Mouse (Mus musculus) gonadal fat pad, adult 2 months (tissue): ENCODE data around the gene Mon1a. TPM values are rescaled to one million over a fixed set of nuclear protein-coding genes. Genes with fewer than 3 reads are reported as not detected.

Experiments
- DNase-seq: peaks from one replicate; pipeline ENCODE4 v3.0.0-alpha.2; 2012; ENCODE audit warnings: low read depth
- polyA plus RNA-seq: library from polyadenylated mRNA; depleted of rRNA; stranded (reverse); fragments of >200 nt; gene quantifications from 2 replicates; pipeline ENCODE4 v1.2.3, GENCODE M21; 2012

The Mon1a gene
- polyA plus RNA-seq, 1 experiment, result 26.2 TPM

DNA sequence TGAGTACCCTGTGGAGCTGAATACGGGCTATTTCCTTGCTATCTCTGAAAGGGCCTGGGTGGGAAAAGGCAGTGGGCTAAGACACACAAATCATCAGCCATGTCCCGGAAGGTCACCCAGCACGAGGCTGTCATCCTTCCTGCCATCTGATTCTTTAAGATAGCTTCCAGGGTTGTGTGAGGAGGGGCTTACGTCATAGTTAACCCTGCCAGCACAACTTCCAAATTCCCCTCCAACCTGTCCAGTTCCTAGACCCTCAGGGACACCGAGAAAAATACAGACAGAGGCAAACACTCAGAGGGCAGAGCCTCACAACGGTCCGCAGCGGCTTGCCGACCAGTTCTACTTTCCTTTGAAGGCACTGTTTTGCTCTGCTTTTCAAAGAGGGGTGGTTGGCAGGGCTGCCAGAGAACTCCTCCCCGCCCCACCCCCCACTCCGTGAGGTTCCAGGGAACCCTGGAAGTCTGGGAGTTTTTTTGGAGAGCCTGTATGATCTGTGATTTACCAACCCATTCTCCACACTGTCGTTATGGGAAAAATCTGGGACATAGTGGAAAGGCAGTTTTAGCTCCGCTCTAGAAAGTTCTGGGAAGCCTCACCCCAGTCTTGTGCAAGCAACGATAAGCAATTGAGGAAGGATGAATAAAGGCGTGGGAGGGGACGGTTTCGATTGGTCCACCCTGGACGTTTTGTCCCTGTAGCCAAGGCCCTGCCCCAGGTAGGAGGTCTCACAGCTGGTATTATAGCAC lies 20.6 kb downstream of the Mon1a start:
- no peak for DNase-seq

DNA sequence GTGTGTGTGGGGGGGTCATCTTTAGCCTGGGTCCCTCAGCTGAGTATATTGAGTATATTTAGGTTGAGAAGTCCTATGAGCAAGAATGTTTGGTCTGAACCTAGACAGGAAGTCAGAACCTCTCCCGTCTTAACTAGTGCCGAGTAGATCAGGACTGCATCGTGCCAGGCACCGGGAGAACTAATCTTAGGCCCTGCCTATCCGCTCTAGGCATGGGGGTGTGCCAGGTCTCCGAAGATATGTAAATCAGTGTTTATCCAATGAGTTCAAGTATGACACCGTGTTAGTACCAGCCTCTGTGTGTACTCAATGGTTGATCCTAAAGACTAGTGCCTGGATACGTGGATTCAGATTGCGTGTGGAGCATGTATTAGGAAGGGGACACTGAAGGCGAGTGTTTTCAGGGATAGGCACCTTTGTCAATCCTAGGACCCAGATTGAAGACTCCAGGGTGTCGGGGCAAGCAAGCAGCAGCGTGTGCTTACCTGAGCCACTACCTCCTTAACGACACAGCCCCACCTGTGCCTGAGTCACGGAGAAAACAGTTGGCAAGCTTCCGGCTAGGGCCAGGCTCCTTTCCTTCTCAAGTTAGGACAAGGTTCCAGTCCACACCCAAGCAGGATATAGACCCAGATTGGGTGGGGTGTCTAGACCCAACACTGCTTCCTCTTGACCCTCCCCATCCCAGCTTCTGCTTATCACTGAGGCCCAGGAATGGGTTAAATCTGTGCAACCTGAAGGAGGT lies 22.2 kb downstream of the Mon1a start:
- no peak for DNase-seq

DNA sequence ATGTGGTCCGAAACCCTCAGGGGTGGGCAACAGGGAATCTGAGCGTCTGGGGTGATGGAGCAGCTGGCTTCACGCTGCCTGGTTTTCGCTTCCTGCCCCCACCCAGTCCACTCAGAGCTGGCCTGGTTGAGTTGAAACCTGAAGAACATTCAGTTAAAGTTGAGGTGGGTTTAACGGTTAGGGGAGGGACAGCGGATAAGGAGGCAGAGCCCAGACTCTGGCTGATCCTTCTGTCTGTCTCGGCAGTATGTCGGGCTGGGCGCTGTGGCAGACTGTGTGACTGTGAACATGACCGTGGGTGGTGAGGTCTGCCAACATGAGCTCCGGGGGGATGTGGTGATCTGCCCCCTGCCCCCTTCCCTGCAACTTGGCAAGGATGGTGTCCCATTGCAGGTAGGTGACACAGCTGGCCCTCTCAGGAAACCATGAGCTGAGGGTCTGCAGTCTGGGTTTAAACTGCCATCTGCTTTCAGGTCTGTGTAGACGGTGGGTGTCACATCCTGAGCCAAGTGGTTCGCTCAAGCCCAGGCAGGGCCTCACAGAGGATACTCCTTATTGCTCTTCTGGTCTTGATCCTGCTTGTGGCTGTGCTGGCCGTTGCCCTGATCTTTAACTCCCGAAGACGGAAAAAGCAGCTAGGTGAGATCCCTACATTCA lies 26.9 kb downstream of the Mon1a start:
- no peak for DNase-seq

DNA sequence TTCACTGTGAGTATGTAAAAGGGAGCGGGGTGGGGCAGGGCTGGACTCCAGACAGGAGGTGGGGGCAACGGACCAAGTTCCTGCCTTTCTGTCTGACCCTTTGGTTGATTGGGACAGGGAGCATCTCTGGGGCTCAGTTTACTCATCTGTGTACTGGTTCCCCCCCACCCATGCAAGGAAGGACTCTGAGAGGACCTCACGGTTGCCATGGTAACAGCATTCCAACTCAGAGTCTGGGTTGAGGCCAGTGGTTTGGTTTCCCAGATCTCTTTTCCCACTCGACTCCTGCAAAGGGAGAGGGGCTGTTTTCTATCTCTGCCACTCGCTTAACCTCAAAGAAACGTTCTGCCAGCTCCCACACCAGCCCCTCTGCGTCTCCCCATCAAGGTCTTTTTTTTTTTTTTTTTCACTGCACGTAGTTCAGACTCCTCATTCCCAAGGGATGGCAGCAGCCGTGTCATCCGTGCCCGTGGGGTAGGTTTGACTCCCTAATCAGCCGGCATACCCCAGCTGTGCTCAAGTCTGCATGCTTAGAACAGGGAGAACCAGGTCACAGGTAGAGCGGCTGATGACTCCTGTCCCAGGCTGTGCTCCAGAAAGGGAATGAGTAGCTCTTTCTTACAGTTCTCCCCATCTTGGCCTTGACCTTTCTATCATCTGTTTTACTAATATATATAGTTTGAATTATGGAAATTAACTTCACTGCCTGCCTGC lies 30.1 kb downstream of the Mon1a start:
- DNase-seq, result no peak

DNA sequence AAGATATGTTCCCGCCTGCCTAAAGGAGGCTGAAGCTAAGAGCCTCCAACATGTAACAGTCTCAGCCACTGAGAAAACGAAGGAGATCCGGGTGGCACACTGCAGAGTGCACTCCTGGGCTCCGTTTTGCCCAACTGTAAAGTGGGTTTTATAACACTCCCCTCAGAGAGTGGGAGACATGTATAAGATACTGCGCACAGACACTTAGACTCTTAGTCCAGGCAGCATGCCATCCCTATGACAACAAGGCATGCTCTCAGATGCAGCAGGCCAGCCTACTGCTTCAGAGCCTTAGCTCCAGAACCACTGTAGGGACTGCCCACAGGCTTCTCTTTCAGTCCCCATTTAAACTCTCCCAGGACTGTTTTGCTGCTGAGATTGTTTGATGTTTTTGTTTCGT lies 30.9 kb downstream of the Mon1a start:
- DNase-seq, result no peak

DNA sequence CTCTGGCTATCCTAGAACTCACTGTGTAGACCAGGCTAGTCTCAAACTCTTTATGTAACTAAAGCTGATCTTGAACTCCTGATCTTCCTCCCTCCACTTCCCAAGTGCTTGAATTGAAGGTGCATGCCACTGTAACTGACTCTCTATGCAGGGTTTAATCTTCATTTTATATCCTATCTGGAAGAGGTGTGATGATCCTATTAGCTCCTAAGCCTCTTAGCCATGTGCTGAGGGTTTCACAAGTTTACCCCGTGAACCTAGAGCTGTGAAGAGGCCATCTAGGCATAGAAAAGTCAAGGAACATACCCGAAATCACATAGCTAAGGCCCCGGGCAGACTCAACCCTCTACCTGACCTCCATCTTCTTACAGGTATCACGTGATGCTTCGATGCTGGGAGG lies 31.5 kb downstream of the Mon1a start:
- DNase-seq, result no peak

DNA sequence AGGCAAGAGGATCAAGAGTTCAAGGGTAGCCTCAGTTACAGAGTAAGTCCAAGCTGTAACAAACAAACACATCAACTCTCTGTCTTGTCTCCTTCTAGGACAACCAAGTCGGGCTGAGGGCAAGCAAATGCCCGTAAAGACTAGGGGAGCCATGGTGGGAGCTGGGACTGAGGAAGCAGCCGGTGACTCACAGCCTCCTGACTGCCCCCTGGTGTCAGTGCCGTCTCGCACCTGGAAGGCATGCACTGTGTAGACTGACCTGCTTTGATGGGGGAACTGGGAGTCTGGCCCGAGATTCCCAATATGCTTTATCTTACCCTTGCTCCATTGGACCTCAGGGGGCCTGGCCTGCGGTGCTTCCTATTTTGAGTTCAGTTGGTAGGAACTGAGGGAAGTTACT lies 35.1 kb downstream of the Mon1a start:
- no peak for DNase-seq

DNA sequence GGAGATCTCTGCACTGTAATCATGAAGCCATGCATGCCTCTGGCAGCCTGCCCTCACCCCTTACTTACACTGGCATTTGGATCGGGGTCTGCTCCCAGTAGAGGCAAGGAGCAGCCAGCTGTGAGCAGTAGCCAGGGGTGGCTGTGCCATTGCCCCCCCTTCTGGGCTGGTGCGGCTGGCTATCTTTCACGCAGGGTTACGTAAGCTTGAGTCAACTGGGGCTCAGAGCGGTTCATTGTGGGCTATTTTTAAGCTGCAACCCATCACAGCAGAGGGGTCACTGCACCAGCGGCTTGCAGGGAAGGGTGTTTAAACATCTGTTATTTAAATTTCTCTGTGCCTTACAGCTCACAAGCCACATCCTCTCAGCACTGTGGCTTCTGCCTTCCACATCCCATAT lies 36.0 kb downstream of the Mon1a start:
- no peak for DNase-seq

DNA sequence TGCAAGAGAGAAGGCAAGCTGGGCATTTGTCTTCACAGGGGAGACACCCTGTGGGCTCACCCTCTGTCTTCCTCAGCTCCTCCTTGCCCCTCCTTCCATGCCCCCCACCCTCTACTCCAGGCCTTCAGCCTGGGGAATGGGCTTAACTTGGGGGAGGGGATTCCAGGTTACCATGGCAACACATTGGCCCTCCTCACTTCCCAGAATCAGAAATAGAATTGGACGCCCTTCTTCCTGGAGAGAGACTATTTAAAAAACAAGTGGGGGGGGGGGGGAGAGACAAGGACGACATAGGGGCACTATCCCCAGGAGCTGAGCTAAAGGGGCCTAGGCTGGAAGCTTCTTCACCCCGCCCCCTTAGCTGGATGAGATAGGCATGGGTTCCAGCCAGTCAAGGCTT lies 37.3 kb downstream of the Mon1a start:
- DNase-seq, result no peak

DNA sequence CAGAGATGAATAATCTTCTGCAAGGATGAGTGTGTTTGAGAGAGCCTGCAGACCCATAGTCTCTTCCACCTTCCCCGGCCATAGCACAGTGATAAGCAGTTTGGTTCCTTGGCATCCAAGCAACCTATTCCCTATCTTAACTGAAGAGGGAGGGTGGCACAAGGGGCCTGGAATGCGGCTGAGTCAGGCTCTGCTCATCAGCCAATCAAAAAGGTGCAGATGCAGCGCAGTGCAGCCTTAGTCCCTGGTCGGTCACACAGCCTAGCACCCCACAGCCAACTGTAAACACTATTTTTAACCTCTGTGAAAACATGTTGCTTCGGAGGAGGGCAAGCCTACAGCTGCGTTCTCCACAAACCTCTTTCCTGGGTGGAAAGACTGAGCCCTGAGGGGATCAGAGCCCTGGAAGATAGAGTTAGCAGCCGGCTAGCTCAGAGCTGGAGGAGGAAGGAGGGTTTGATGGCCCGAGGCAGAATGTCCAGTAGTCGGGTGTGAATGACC lies 39.0 kb downstream of the Mon1a start:
- DNase-seq, result no peak

DNA sequence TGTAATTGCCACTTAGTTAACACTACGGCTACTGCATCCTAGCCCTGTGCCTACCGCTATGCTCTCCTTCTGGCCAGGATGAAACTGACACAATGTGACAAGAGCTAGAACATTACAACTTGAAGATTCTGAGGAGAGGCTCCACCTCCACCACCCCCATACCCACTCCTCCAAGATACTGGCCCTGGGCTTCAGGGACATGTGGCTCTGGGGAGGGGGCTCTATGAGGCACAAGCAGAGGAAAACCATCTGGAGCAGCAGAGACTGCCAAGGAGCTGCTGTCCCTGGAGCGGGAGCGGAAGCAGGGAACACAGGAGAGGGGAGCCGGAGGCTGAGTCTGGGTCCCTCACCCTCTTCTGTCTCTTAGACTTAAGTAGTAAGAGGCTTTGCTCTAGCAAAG lies 39.8 kb downstream of the Mon1a start:
- DNase-seq, result no peak

DNA sequence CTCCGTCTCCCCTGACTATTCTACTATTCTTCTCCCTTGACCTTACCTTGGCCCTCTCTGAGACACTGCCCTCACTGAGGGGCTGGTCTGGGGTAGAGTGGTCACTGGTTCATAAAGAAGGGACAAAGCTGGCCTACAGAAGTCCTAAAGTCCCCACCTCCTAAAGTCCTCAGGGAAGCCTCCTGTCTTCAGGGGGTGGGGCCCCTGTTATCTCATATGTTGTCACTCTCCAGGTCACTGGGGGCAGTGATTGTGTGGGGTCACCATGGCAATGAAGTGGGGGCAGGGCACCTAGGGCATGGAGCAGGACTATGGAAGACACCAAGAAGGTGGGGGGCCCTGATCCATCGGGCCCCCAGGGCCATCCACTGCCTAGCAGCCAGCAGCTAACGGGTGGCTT lies 40.2 kb downstream of the Mon1a start, which contains the start of gene Actl11:
TSS of gene Actl11 (plus strand) at position 301 of the 400 bp plus-strand sequence.
- no peak for DNase-seq

DNA sequence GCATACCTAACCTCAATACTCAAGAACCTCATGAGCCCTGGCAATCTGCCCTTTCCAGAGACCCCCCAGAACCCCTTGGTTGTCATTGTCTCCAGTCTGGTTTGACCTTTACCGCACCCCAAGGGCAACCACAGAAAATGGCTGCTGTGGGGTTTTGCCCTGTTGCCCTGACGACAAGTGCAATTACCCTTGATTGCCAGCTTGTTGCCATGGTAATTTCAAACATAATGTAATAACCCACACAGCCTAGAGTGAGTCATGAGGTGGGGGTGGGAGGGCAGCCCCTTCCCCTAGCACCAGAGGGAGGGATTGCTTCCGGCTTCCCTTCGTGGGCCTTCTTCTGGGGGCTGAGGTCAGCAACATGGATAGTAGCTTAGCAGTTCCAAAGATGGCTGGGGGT lies 44.3 kb downstream of the Mon1a start:
- DNase-seq, result no peak

DNA sequence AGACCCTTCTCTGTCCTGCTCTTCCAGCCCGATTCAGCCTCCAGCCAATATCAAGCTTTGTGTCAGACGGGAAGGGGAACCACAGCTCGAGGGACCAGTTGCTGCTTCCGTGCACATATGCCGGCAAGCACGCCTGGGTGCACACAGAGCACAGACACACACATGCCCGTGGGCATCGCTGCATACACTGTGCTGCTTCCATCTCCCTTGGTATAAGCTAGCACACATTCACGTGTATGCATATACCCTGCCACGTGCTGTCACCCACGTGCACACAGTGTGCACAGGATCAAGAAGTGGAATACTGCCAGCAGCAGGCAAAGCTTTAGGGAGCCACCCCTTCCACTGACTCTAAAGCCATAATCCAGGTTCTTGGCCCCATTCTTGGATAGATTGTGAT lies 46.2 kb downstream of the Mon1a start:
- DNase-seq, result no peak

DNA sequence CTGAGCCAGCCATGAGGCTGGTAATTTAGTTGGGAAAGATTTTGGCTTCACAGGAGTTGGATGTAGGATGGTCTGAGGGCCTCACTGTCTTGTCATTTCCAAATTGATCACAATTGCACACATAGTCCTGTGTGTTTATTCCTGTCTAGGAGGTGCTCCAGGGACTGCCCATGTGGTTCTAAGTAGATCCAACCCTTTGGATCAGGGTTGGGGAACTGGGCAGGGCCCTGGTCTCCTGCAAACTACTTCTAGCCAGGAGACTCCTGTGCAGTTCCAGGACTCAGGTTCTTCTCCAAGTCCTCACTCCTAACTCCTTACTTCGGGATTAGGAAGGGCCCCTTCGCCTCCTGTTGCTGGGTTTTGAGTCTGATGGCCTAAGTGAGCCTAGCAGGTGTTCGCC lies 47.4 kb downstream of the Mon1a start, which contains the start of gene Camkv:
TSS of gene Camkv (plus strand) at position 301 of the 400 bp plus-strand sequence.
- no peak for DNase-seq

DNA sequence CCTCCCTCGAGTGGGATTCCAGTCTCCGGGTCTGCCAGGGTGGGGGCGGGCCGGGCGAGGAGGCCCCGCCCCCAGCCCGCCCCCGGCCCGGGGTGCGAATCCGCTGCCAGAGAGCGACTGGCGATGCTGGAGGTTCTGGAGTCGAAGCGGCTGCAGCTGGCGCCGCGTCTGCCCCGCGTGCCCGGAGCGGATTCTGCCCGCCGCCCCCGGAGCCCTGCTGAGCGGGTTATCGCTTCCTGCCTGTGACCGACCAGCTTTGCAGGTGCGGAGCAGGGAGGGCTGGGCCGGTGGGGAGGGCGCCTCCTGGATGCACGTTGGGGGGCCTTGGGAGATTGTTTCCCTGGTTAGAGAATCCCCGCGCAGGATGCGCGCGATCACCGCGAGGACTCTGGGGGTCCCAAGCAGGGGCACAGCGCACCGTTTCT lies 47.9 kb downstream of the Mon1a start:
- DNase-seq, result no peak

DNA sequence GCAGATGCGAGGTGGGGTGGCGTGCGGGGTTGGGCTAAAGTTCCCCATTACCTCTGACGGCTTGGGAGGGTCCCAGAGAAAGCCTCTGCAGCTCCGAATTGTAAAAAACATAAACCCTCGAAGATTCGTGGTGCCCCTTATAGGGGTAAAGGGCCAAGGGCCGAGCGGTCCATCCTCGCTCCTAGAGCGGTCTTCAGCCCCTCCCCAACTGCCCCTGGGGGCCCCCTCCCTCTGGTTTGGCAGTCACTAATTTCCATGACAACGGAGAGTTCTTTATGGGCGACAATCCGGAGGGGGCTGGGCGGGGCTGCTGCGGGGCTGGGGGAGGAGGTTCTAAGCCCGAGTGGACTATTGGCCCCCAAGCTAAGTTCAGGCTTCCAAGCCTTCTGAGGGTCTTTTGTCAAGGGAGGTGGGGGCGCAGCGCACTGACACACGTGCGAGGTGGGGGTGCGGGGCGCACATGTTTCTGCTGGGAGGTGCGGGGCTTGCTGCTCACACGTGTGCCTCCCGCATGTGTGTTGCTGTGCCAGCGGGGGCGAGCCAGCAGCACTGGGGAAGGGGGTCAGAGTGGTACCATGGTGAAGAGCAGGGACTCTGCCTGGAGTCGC lies 48.4 kb downstream of the Mon1a start:
- DNase-seq, result no peak

DNA sequence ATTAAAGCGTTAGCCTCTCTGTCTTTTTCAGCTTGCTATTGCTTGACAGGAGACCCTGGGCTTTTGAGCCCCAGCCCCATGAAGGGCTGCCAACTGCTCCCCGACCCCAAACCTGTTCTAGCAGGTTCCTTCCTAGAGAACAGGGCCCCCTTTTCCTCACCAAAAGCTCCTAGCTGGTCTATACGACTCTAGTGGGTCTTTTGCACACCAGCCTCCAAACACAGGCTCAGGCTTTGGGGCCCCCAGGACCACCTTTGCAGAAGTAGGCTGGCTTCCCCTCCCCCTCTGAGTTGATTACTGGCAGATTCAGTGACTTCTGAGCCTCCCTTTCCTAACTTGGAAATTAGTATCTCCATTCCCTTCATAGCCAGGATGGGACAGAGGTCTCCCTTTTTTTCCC lies 48.9 kb downstream of the Mon1a start:
- DNase-seq, result no peak

DNA sequence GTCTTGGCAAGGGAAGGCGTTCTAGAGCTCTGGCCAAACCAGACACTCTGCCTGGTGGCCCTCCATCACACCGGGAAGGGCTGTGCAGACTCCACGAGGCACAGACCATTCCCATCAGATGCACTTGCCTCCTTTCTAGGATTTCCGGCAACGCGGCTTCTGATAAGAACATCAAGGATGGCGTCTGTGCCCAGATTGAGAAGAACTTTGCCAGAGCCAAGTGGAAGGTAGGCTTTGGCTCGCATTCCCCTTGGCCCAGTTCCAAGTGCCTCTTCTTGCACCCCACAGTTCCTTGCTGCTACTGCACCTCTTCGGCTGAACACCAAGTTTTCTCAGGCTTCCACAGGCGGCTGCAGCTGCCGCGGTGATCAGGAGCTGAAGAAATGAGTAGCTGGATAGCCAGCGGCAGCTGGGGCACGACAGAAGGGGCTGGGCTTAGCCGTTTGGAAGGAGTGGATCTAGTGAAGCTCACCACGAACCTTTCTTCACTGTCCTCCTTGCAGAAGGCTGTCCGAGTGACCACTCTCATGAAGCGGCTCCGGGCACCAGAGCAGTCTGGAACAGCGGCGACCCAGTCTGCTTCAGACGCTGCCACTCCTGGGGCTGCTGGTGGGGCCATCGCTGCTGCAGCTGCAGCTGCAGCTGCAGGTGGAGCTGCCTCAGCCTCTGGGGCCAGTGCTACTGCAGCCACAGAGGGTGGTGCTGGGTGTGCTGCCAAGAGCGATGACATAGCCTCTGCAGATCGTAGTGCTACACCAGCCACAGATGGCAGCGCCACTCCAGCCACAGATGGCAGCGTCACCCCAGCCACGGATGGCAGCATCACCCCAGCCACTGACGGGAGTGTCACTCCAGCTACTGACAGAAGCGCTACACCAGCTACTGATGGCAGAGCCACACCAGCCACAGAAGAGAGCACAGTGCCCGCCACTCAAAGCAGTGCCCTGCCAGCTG lies 59.6 kb downstream of the Mon1a start:
- no peak for DNase-seq

DNA sequence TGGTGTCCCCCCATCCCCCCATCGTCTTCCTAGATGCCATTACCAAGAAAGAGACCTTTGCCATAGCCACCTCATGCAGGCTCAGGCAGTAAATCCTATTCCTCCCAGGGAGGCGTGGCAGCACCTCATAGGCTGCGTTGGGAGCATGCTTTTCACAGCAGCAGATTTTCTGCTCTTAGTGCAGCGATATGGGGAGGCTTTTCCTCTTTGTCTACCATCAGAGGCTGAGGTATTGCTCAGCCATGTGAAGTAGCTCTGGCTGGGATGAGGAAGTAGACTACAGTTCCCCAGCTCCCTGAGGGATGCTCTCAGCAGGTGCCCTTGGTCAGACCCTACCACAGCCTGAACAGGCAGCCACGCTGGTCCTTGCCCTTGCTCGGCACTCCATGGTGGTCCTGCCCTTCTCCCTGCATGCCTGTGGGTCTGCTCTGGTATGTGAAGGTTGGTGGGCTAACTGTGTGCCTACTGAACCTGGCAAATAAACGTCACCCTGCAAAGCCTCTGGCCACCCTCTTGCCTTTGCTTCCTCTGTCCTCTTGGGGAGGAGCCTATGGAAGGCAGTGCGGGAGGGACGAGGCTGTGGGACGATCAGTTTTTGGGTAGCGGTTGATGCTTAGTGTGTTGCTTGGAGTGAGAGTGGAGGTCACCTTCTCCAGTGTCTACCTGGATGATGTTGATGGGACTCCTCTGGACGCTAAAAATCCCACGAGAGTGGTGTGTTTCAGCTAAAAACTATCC lies 61.4 kb downstream of the Mon1a start:
- no peak for DNase-seq
